Mouse (Mus musculus): Measurements from ENCODE around the gene Fcrl5.

DNA sequence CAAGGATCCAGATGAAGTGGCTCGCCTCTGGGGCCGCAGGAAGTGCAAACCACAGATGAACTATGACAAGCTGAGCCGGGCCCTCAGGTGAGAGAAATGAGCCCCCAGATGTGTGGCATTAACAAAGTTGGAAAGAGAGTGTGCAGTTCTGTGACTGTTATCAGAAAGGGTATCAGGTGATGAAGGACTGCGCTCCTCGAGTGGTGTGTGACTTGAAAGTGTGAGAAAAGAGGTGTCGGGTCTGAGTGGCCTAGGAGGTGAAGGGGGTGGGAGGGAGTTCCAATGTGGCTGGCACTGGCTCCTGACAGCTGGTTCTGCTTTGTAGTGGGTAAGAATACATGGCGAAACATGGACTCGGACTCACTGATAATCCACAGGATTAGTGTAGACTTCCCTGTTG is 92.4 kb downstream of the Fcrl5 start:
- TF ChIP-seq CTCF (IDR thresholded peaks at IDR 0.05; ENCODE audit: insufficient read depth, low read length) = no peak
- no peak for TF ChIP-seq POLR2A (IDR thresholded peaks at IDR 0.05; ENCODE audit: borderline replicate concordance, extremely low read depth, low read depth, low read length)

Measured in lung, adult 2 months (tissue).